Mouse (Mus musculus): ENCODE measurements at regions not wholly inside any gene's neighbourhood (a gene's known extent, or its start where the extent isn't known, plus 50 kb on each side); places are given as distances from the start of the nearest gene placed in this dataset.

- no peaks in the 10 kb centered on the region for H3K27me3 ChIP-seq (replicated peaks; ENCODE audit: control insufficient read depth, insufficient read depth, low read length)
- ATAC-seq = peak; percentile 96
- H3K36me3 ChIP-seq (ENCODE audit: control insufficient read depth, insufficient read depth, low read length) = no peaks in the 10 kb centered on the region
- H3K4me1 ChIP-seq (ENCODE audit: control insufficient read depth, insufficient read depth, low read length) = peaks cover 13% of the 10 kb centered on the region
- H3K9me3 ChIP-seq (replicated peaks; ENCODE audit: control insufficient read depth, low read length) = no peaks in the 10 kb centered on the region
- no peak overlapping the region for H3K4me2 ChIP-seq (ENCODE audit: low read length)
- H3K4me3 ChIP-seq (ENCODE audit: low read depth, low read length) = no peak overlapping the region
- H3K9ac ChIP-seq (ENCODE audit: low read length) = no peak overlapping the region
- 23% methylated on average over 7 of the region's 7 CpGs for WGBS
- peak; percentile 97 for DNase-seq (ENCODE audit: low spot score)
- peak overlapping the region; percentile 66; the same call in 1 of the 2 replicates for H3K27ac ChIP-seq (ENCODE audit: low read depth, low read length)
Measured at GRCm38 (mm10) chr4:87461181-87461912, 231.1 kb upstream of the Slc24a2 start.

- Histone ChIP-seq H3K27ac (ENCODE audit: low read depth, low read length) (no peak overlapping the region), H3K4me1 (ENCODE audit: control insufficient read depth, insufficient read depth, low read length) (peaks cover 5% of the 10 kb centered on the region; the same call in 1 of the 2 replicates), H3K9ac (ENCODE audit: low read length) (no peak overlapping the region), H3K36me3 (ENCODE audit: control insufficient read depth, insufficient read depth, low read length) (no peaks in the 10 kb centered on the region), H3K4me3 (ENCODE audit: low read depth, low read length) (no peak overlapping the region), H3K4me2 (ENCODE audit: low read length) (no peak overlapping the region), H3K9me3 (replicated peaks; ENCODE audit: control insufficient read depth, low read length) (no peaks in the 10 kb centered on the region), H3K27me3 (replicated peaks; ENCODE audit: control insufficient read depth, insufficient read depth, low read length) (no peaks in the 10 kb centered on the region)
- ATAC-seq = no peak
- DNase-seq (ENCODE audit: low spot score) = no peak
- WGBS = 83% methylated on average over 5 of the region's 5 CpGs
Measured at GRCm38 (mm10) chr4:87455863-87456578, 225.7 kb upstream of the Slc24a2 start.

- DNase-seq (ENCODE audit: low spot score) (no peak), ATAC-seq (no peak)
- Histone ChIP-seq H3K9ac (ENCODE audit: low read length) (no peak overlapping the region), H3K9me3 (replicated peaks; ENCODE audit: control insufficient read depth, low read length) (no peaks in the 10 kb centered on the region), H3K27me3 (replicated peaks; ENCODE audit: control insufficient read depth, insufficient read depth, low read length) (no peaks in the 10 kb centered on the region), H3K27ac (ENCODE audit: low read depth, low read length) (no peak overlapping the region), H3K4me2 (ENCODE audit: low read length) (no peak overlapping the region), H3K4me1 (ENCODE audit: control insufficient read depth, insufficient read depth, low read length) (no peaks in the 10 kb centered on the region), H3K4me3 (ENCODE audit: low read depth, low read length) (no peak overlapping the region), H3K36me3 (ENCODE audit: control insufficient read depth, insufficient read depth, low read length) (no peaks in the 10 kb centered on the region)
- 92% methylated on average over 2 of the region's 2 CpGs for WGBS
Measured at GRCm38 (mm10) chr4:87452122-87452521, 221.8 kb upstream of the Slc24a2 start.

- ATAC-seq = no peak
- no peak for DNase-seq (ENCODE audit: low spot score)
- 85% methylated on average over 5 of the region's 5 CpGs for WGBS
- Histone ChIP-seq H3K27ac (ENCODE audit: low read depth, low read length) (no peak overlapping the region), H3K27me3 (replicated peaks; ENCODE audit: control insufficient read depth, insufficient read depth, low read length) (no peaks in the 10 kb centered on the region), H3K36me3 (ENCODE audit: control insufficient read depth, insufficient read depth, low read length) (no peaks in the 10 kb centered on the region), H3K4me1 (ENCODE audit: control insufficient read depth, insufficient read depth, low read length) (peaks cover 3% of the 10 kb centered on the region), H3K9ac (ENCODE audit: low read length) (no peak overlapping the region), H3K4me3 (ENCODE audit: low read depth, low read length) (no peak overlapping the region), H3K9me3 (replicated peaks; ENCODE audit: control insufficient read depth, low read length) (no peaks in the 10 kb centered on the region), H3K4me2 (ENCODE audit: low read length) (no peak overlapping the region)
Measured at GRCm38 (mm10) chr4:87451251-87451650, 221.0 kb upstream of the Slc24a2 start.

- 77% methylated on average over 4 of the region's 4 CpGs for WGBS
- ATAC-seq = no peak
- H3K4me3 ChIP-seq (ENCODE audit: low read depth, low read length) = no peak overlapping the region
Measured at GRCm38 (mm10) chr4:87448338-87448737, 218.1 kb upstream of the Slc24a2 start.

GRCm38 (mm10) chr4:87446856-87447255 lies 216.6 kb upstream of the Slc24a2 start:
- Histone ChIP-seq H3K36me3 (ENCODE audit: control insufficient read depth, insufficient read depth, low read length) (no peaks in the 10 kb centered on the region), H3K9me3 (replicated peaks; ENCODE audit: control insufficient read depth, low read length) (no peaks in the 10 kb centered on the region), H3K4me1 (ENCODE audit: control insufficient read depth, insufficient read depth, low read length) (peaks cover 3% of the 10 kb centered on the region), H3K4me3 (ENCODE audit: low read depth, low read length) (no peak overlapping the region), H3K27ac (ENCODE audit: low read depth, low read length) (no peak overlapping the region), H3K9ac (ENCODE audit: low read length) (no peak overlapping the region), H3K4me2 (ENCODE audit: low read length) (no peak overlapping the region), H3K27me3 (replicated peaks; ENCODE audit: control insufficient read depth, insufficient read depth, low read length) (no peaks in the 10 kb centered on the region)
- ATAC-seq (no peak), DNase-seq (ENCODE audit: low spot score) (peak; percentile 45)
- WGBS = 63% methylated on average over 3 of the region's 3 CpGs

More at GRCm38 (mm10) chr4:87448338-87448737, 218.1 kb upstream of the Slc24a2 start:
- Histone ChIP-seq H3K4me2 (ENCODE audit: low read length) (no peak overlapping the region), H3K36me3 (ENCODE audit: control insufficient read depth, insufficient read depth, low read length) (no peaks in the 10 kb centered on the region), H3K27ac (ENCODE audit: low read depth, low read length) (no peak overlapping the region), H3K4me1 (ENCODE audit: control insufficient read depth, insufficient read depth, low read length) (peaks cover 3% of the 10 kb centered on the region), H3K27me3 (replicated peaks; ENCODE audit: control insufficient read depth, insufficient read depth, low read length) (no peaks in the 10 kb centered on the region), H3K9me3 (replicated peaks; ENCODE audit: control insufficient read depth, low read length) (no peaks in the 10 kb centered on the region), H3K9ac (ENCODE audit: low read length) (no peak overlapping the region)
- DNase-seq (ENCODE audit: low spot score) = no peak

- Histone ChIP-seq H3K36me3 (ENCODE audit: control insufficient read depth, insufficient read depth, low read length) (no peaks in the 10 kb centered on the region), H3K4me2 (ENCODE audit: low read length) (no peak overlapping the region), H3K27ac (ENCODE audit: low read depth, low read length) (no peak overlapping the region), H3K27me3 (replicated peaks; ENCODE audit: control insufficient read depth, insufficient read depth, low read length) (no peaks in the 10 kb centered on the region), H3K9ac (ENCODE audit: low read length) (no peak overlapping the region), H3K9me3 (replicated peaks; ENCODE audit: control insufficient read depth, low read length) (no peaks in the 10 kb centered on the region), H3K4me1 (ENCODE audit: control insufficient read depth, insufficient read depth, low read length) (no peaks in the 10 kb centered on the region), H3K4me3 (ENCODE audit: low read depth, low read length) (no peak overlapping the region)
- ATAC-seq (no peak), DNase-seq (ENCODE audit: low spot score) (no peak)
- 90% methylated on average over 4 of the region's 4 CpGs for WGBS
Measured at GRCm38 (mm10) chr4:87434136-87434535, 203.9 kb upstream of the Slc24a2 start.

- no peak for DNase-seq (ENCODE audit: low spot score)
- H3K27ac ChIP-seq (ENCODE audit: low read depth, low read length) = no peak overlapping the region
- no peak overlapping the region for H3K4me2 ChIP-seq (ENCODE audit: low read length)
- no peaks in the 10 kb centered on the region for H3K9me3 ChIP-seq (replicated peaks; ENCODE audit: control insufficient read depth, low read length)
- H3K9ac ChIP-seq (ENCODE audit: low read length) = no peak overlapping the region
- no peaks in the 10 kb centered on the region for H3K27me3 ChIP-seq (replicated peaks; ENCODE audit: control insufficient read depth, insufficient read depth, low read length)
- H3K4me3 ChIP-seq (ENCODE audit: low read depth, low read length) = no peak overlapping the region
- no peaks in the 10 kb centered on the region for H3K36me3 ChIP-seq (ENCODE audit: control insufficient read depth, insufficient read depth, low read length)
- no peaks in the 10 kb centered on the region for H3K4me1 ChIP-seq (ENCODE audit: control insufficient read depth, insufficient read depth, low read length)
- no peak for ATAC-seq
- WGBS = 89% methylated on average over 3 of the region's 3 CpGs
Measured at GRCm38 (mm10) chr4:87428374-87428773, 198.1 kb upstream of the Slc24a2 start.

GRCm38 (mm10) chr4:87424066-87424465 lies 193.8 kb upstream of the Slc24a2 start:
- no peaks in the 10 kb centered on the region for H3K4me1 ChIP-seq (ENCODE audit: control insufficient read depth, insufficient read depth, low read length)
- H3K9ac ChIP-seq (ENCODE audit: low read length) = no peak overlapping the region
- no peak overlapping the region for H3K4me2 ChIP-seq (ENCODE audit: low read length)
- DNase-seq (ENCODE audit: low spot score) = no peak
- no peak overlapping the region for H3K27ac ChIP-seq (ENCODE audit: low read depth, low read length)
- WGBS = 79% methylated on average over 1 of the region's 1 CpGs
- no peak overlapping the region for H3K4me3 ChIP-seq (ENCODE audit: low read depth, low read length)
- ATAC-seq = no peak
- no peaks in the 10 kb centered on the region for H3K9me3 ChIP-seq (replicated peaks; ENCODE audit: control insufficient read depth, low read length)
- no peaks in the 10 kb centered on the region for H3K27me3 ChIP-seq (replicated peaks; ENCODE audit: control insufficient read depth, insufficient read depth, low read length)
- no peaks in the 10 kb centered on the region for H3K36me3 ChIP-seq (ENCODE audit: control insufficient read depth, insufficient read depth, low read length)

Data from forebrain, embryonic 14.5 days (tissue).